In genomic region chrX:10331749-10332148, GRCm38 (mm10) we compare ENCODE assay signal across 20 mouse cellular contexts.
"Had no signal": no experiment of that assay in that cellular context is flagged by ENCODE, and none has a peak within 500 bp of the region (broad histone marks: within the 10 kb centered on the region; RNA-seq: fewer than 3 reads in every experiment).

No protein-coding gene starts in this region.

- ATAC-seq: liver, postnatal 0 days; lung, postnatal 0 days; midbrain, embryonic 16.5 days had no signal

- H3K4me1 ChIP-seq: lung, embryonic 15.5 days; midbrain, embryonic 10.5 days; midbrain, embryonic 12.5 days; neural tube, embryonic 13.5 days; neural tube, embryonic 15.5 days had no signal

- H3K27me3 ChIP-seq: lung, embryonic 15.5 days; midbrain, embryonic 12.5 days; neural tube, embryonic 13.5 days; neural tube, embryonic 15.5 days had no signal

- H3K36me3 ChIP-seq: lung, embryonic 15.5 days; midbrain, embryonic 10.5 days; midbrain, embryonic 12.5 days; neural tube, embryonic 13.5 days; neural tube, embryonic 15.5 days had no signal

- H3K9ac ChIP-seq: liver, postnatal 0 days; lung, embryonic 15.5 days; midbrain, embryonic 12.5 days; neural tube, embryonic 13.5 days; neural tube, embryonic 15.5 days had no signal

- H3K9me3 ChIP-seq: lung, embryonic 15.5 days; midbrain, embryonic 10.5 days; midbrain, embryonic 12.5 days; neural tube, embryonic 13.5 days; neural tube, embryonic 15.5 days had no signal

- H3K27ac ChIP-seq: lung, embryonic 15.5 days; midbrain, embryonic 10.5 days; midbrain, embryonic 12.5 days; neural tube, embryonic 13.5 days; neural tube, embryonic 15.5 days had no signal

- DNase-seq: liver, postnatal 0 days; lung, adult 2 months; lung, postnatal 4 days; midbrain, embryonic 14.5 days; retina, postnatal 1 day; right cerebral cortex, adult 18-20 months; right cerebral cortex, postnatal 25 days; right cerebral cortex, postnatal 4 days; spleen, adult 18-20 months; thymus, adult 18-20 months; thymus, postnatal 25 days; thymus, postnatal 4 days had no signal

- H3K4me3 ChIP-seq: lung, embryonic 15.5 days; midbrain, embryonic 10.5 days; midbrain, embryonic 12.5 days; myocyte; neural tube, embryonic 13.5 days; neural tube, embryonic 15.5 days had no signal
